Mouse (Mus musculus): ENCODE results near the gene Plxna2.

- TF ChIP-seq CTCF (IDR thresholded peaks at IDR 0.05) (no peak), EP300 (IDR thresholded peaks at IDR 0.05) (no peak)
These were observed 158.7 kb downstream of the Plxna2 start for GRCm38 (mm10) chr1:194776510-194777244.
